Mouse (Mus musculus): ENCODE data around the gene Klhl31.

- TF ChIP-seq CHD2 (IDR thresholded peaks at IDR 0.05; ENCODE audit: low read depth, low read length), result peak; percentile 90
- TF ChIP-seq HCFC1 (IDR thresholded peaks at IDR 0.05; ENCODE audit: borderline replicate concordance, insufficient read depth, low read length), result no peak
- TF ChIP-seq MAFK (IDR thresholded peaks at IDR 0.05; ENCODE audit: insufficient read depth, low read depth, low read length), result no peak
Observed at GRCm38 (mm10) chr9:77596355-77596754, 39.9 kb upstream of the Klhl31 start.
